Mouse (Mus musculus) ES-Bruce4 (cell line): Measurements from ENCODE around the gene Ttyh1.

Experiments used
- CTCF ChIP-seq: IDR thresholded peaks from one replicate; pipeline ENCODE4 v1.8.1; 2011; ENCODE audit warnings: low read depth, low read length
- EP300 ChIP-seq: IDR thresholded peaks from 2 replicates; pipeline ENCODE4 v1.6.1; 2011; ENCODE audit warnings: low read depth, low read length; ENCODE audit not compliant: insufficient read depth
- POLR2A ChIP-seq: IDR thresholded peaks from one replicate; pipeline ENCODE4 v1.8.1; 2011; ENCODE audit warnings: low read length; ENCODE audit not compliant: insufficient read depth

- no peak for TF ChIP-seq EP300
- no peak for TF ChIP-seq POLR2A
- no peak for TF ChIP-seq CTCF
These were observed 59.2 kb downstream of the Ttyh1 start for GRCm38 (mm10) chr7:4178438-4178837.
